Mouse (Mus musculus): ENCODE measurements at regions not wholly inside any gene's neighbourhood (a gene's known extent, or its start where the extent isn't known, plus 50 kb on each side); places are given as distances from the start of the nearest gene placed in this dataset.

DNA sequence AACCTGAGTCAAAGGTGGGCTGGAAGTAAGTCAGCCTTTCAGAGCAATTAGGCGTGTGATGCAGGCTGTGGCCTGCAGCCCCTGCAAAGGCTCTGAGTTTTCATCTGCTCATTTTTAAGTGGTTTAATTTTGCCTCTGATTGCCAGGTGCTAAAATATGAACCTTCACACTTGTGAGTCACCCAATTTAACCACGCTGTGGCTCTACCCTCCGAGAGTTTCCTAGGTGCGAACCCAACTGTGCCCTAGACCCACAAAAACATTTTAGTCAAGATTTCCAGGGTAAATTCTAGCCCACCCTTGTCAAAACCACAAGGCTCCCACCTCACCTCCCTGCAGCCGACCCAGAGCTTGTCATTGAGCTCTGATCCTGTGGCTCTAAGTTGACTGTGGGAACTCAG, 103.3 kb upstream of the Eomes start:
- 86% methylated on average over 5 of the region's 5 CpGs for WGBS
- Histone ChIP-seq H3K9ac (ENCODE audit: low read depth, low read length) (no peak overlapping the region), H3K4me1 (ENCODE audit: control insufficient read depth, insufficient read depth, low read length) (no peaks in the 10 kb centered on the region), H3K4me3 (ENCODE audit: insufficient read depth, low read depth, low read length) (no peak overlapping the region), H3K27me3 (ENCODE audit: control insufficient read depth, insufficient read depth, low read length) (no peaks in the 10 kb centered on the region), H3K36me3 (ENCODE audit: control insufficient read depth, insufficient read depth, low read length) (no peaks in the 10 kb centered on the region), H3K27ac (replicated peaks; ENCODE audit: insufficient read depth, low read depth, low read length) (no peak overlapping the region), H3K79me2 (ENCODE audit: control insufficient read depth, insufficient read depth, low read length) (no peaks in the 10 kb centered on the region)
- no peak for DNase-seq (ENCODE audit: extremely low read depth, low read depth, low spot score)
- TF ChIP-seq POLR2A (IDR thresholded peaks at IDR 0.05; ENCODE audit: extremely low read depth, insufficient read depth, low read length), result no peak
- no peak for TF ChIP-seq CTCF (IDR thresholded peaks at IDR 0.05; ENCODE audit: low read depth, low read length)

DNA sequence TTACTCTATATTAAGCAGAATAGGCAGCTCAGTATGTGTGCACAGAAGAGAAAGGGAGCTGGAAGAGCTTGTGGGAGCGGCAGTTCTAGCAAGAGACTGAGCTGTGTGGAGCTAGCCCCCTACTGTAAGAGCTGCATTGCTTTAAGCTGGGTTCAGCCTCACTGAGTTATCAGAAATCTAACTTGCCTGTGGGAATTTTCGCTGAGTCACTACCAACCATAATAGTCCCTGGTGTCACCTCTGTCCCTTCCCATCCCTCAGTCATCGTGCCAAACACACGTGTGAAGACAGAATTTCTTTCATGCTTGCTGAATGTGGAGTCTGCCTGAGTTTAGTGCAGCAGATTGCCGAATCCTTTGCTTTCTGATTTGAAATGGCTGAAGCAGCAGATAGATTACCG, 99.0 kb upstream of the Eomes start:
- Histone ChIP-seq H3K9ac (ENCODE audit: low read depth, low read length) (no peak overlapping the region), H3K36me3 (ENCODE audit: control insufficient read depth, insufficient read depth, low read length) (no peaks in the 10 kb centered on the region), H3K4me1 (ENCODE audit: control insufficient read depth, insufficient read depth, low read length) (no peaks in the 10 kb centered on the region), H3K79me2 (ENCODE audit: control insufficient read depth, insufficient read depth, low read length) (no peaks in the 10 kb centered on the region), H3K27ac (replicated peaks; ENCODE audit: insufficient read depth, low read depth, low read length) (no peak overlapping the region), H3K4me3 (ENCODE audit: insufficient read depth, low read depth, low read length) (no peak overlapping the region), H3K27me3 (ENCODE audit: control insufficient read depth, insufficient read depth, low read length) (no peaks in the 10 kb centered on the region)
- TF ChIP-seq CTCF (IDR thresholded peaks at IDR 0.05; ENCODE audit: low read depth, low read length), result no peak
- TF ChIP-seq POLR2A (IDR thresholded peaks at IDR 0.05; ENCODE audit: extremely low read depth, insufficient read depth, low read length), result no peak
- WGBS, result 25% methylated on average over 6 of the region's 6 CpGs
- no peak for DNase-seq (ENCODE audit: extremely low read depth, low read depth, low spot score)

DNA sequence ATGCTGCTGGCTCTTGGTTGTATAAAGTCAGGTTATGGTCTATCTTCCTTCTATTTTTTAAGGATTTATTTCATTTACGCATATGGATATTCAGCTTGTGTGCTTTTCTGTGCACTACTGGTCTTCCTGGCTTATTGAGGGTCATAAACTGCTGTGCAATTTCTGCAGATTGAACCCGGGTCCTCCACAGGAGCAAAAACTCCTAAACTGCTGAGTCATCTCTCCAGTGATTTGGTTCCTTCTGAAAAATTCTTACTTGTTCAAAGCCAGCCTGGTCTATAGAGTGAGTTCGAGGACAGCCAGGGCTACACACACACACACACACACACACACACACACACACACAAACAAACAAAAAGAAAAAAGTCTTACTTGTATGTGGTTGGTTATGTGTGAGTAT, 95.5 kb upstream of the Eomes start:
- H3K9ac ChIP-seq (ENCODE audit: low read depth, low read length), result no peak overlapping the region
- no peak for DNase-seq (ENCODE audit: extremely low read depth, low read depth, low spot score)
- H3K27me3 ChIP-seq (ENCODE audit: control insufficient read depth, insufficient read depth, low read length), result 0 out of 2 replicates have a peak, but pooled peaks cover 4% of the 10 kb centered on the region
- TF ChIP-seq POLR2A (IDR thresholded peaks at IDR 0.05; ENCODE audit: extremely low read depth, insufficient read depth, low read length), result no peak
- TF ChIP-seq CTCF (IDR thresholded peaks at IDR 0.05; ENCODE audit: low read depth, low read length), result no peak
- no peaks in the 10 kb centered on the region for H3K79me2 ChIP-seq (ENCODE audit: control insufficient read depth, insufficient read depth, low read length)
- no peaks in the 10 kb centered on the region for H3K36me3 ChIP-seq (ENCODE audit: control insufficient read depth, insufficient read depth, low read length)
- H3K4me1 ChIP-seq (ENCODE audit: control insufficient read depth, insufficient read depth, low read length), result no peaks in the 10 kb centered on the region
- no peak overlapping the region for H3K27ac ChIP-seq (replicated peaks; ENCODE audit: insufficient read depth, low read depth, low read length)
- no peak overlapping the region for H3K4me3 ChIP-seq (ENCODE audit: insufficient read depth, low read depth, low read length)
- 90% methylated on average over 3 of the region's 3 CpGs for WGBS

DNA sequence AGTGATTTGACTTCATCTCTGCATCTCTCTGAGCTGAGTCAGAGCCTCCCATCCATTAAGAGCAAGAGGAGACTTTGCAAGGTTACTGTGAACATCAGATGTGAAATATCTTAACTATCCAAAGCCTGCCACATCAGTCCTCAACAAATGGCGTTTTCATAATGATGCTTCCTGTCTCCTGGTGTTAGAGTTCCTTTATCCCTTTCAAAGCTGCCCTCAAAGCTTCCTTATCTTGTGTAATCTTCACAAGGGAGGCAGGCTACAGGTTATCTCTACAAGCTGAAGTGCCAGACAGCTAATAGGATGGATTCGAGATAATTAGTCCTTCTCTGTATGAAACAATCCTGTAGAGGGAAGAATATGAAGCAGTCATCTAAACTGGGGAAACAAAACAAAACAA, 93.4 kb upstream of the Eomes start:
- WGBS, result 2% methylated on average over 2 of the region's 2 CpGs

DNA sequence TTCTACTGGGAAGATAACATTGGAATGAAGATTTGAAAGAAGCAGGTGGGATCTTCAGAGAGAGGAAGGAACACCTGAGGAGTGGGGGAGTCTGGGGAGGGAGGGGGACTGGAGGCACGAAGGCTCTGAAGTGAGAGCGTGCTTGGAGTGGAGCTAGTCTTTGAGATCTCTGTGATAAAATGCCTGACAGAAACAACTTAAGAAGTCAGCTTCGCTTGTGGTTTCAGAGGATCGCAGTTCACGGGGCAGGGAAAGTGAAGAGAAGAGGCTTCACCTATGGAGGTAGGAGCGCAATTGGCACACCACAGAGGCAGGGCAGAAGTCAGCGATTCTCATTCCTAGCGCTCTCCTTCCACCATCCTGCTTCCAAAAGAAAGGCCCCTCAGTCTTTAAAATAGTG, 90.4 kb upstream of the Eomes start:
- H3K4me3 ChIP-seq (ENCODE audit: insufficient read depth, low read depth, low read length), result no peak overlapping the region
- TF ChIP-seq CTCF (IDR thresholded peaks at IDR 0.05; ENCODE audit: low read depth, low read length) (no peak), POLR2A (IDR thresholded peaks at IDR 0.05; ENCODE audit: extremely low read depth, insufficient read depth, low read length) (no peak)
- H3K27ac ChIP-seq (replicated peaks; ENCODE audit: insufficient read depth, low read depth, low read length), result no peak overlapping the region
- peaks cover 11% of the 10 kb centered on the region; the same call in 1 of the 2 replicates for H3K27me3 ChIP-seq (ENCODE audit: control insufficient read depth, insufficient read depth, low read length)
- DNase-seq (ENCODE audit: extremely low read depth, low read depth, low spot score), result no peak
- H3K9ac ChIP-seq (ENCODE audit: low read depth, low read length), result no peak overlapping the region
- WGBS, result 28% methylated on average over 8 of the region's 8 CpGs
- H3K36me3 ChIP-seq (ENCODE audit: control insufficient read depth, insufficient read depth, low read length), result no peaks in the 10 kb centered on the region
- no peaks in the 10 kb centered on the region for H3K4me1 ChIP-seq (ENCODE audit: control insufficient read depth, insufficient read depth, low read length)
- no peaks in the 10 kb centered on the region for H3K79me2 ChIP-seq (ENCODE audit: control insufficient read depth, insufficient read depth, low read length)

More for the DNA sequence above, 93.4 kb upstream of the Eomes start:
- H3K36me3 ChIP-seq (ENCODE audit: control insufficient read depth, insufficient read depth, low read length), result no peaks in the 10 kb centered on the region
- no peaks in the 10 kb centered on the region for H3K4me1 ChIP-seq (ENCODE audit: control insufficient read depth, insufficient read depth, low read length)
- no peaks in the 10 kb centered on the region for H3K79me2 ChIP-seq (ENCODE audit: control insufficient read depth, insufficient read depth, low read length)
- peaks cover 11% of the 10 kb centered on the region; the same call in 1 of the 2 replicates for H3K27me3 ChIP-seq (ENCODE audit: control insufficient read depth, insufficient read depth, low read length)
- TF ChIP-seq POLR2A (IDR thresholded peaks at IDR 0.05; ENCODE audit: extremely low read depth, insufficient read depth, low read length), result no peak
- TF ChIP-seq CTCF (IDR thresholded peaks at IDR 0.05; ENCODE audit: low read depth, low read length), result no peak
- no peak overlapping the region for H3K27ac ChIP-seq (replicated peaks; ENCODE audit: insufficient read depth, low read depth, low read length)
- no peak overlapping the region for H3K4me3 ChIP-seq (ENCODE audit: insufficient read depth, low read depth, low read length)
- no peak for DNase-seq (ENCODE audit: extremely low read depth, low read depth, low spot score)
- H3K9ac ChIP-seq (ENCODE audit: low read depth, low read length), result no peak overlapping the region

DNA sequence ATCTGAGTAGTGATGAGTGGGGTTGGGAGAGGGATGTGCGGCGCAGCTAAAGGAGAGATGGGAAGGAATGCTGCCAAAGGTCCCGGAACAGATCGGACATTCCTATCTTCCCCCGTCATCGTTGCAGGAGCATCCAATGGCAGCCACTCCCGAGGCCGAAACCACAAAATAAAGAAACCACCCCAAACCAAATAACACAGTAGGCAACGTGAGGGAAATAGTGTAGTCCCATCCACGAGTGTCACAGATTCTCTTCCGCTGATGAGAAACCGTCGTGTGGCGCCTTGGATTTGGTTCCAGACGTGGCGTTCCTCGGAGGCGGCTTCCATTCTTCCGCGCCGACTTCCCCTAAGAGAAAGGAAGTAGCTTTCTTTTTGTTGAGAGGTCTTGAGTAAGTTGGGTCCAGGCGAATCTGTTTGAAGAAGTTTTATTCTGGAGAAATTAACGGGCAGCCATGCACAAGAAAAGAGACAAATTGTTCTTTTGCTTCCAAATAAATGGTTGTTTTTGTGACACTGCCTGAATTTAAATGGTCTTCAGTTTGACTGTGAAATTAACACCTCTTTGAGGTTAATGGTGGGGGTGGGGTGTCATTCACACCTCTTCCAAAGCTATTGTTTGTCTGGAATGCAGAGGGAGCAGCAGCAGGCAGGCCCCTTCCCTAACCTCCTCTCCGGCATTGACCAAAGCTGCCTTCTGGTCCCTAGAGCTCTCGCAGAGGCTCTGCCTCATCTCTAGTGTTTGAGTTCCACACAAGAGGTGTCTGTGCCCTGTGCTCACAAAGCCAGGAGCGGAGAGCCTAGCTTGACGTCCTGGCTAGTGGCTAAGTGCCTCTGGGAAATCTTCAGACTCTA, 88.3 kb upstream of the Eomes start:
- no peaks in the 10 kb centered on the region for H3K79me2 ChIP-seq (ENCODE audit: control insufficient read depth, insufficient read depth, low read length)
- H3K27me3 ChIP-seq (ENCODE audit: control insufficient read depth, insufficient read depth, low read length), result peaks cover 11% of the 10 kb centered on the region; the same call in 1 of the 2 replicates
- WGBS, result 19% methylated on average over 27 of the region's 27 CpGs
- H3K9ac ChIP-seq (ENCODE audit: low read depth, low read length), result no peak overlapping the region
- H3K36me3 ChIP-seq (ENCODE audit: control insufficient read depth, insufficient read depth, low read length), result no peaks in the 10 kb centered on the region
- H3K4me3 ChIP-seq (ENCODE audit: insufficient read depth, low read depth, low read length), result no peak overlapping the region
- H3K4me1 ChIP-seq (ENCODE audit: control insufficient read depth, insufficient read depth, low read length), result no peaks in the 10 kb centered on the region
- H3K27ac ChIP-seq (replicated peaks; ENCODE audit: insufficient read depth, low read depth, low read length), result no peak overlapping the region
- TF ChIP-seq POLR2A (IDR thresholded peaks at IDR 0.05; ENCODE audit: extremely low read depth, insufficient read depth, low read length) (no peak), CTCF (IDR thresholded peaks at IDR 0.05; ENCODE audit: low read depth, low read length) (no peak)
- no peak for DNase-seq (ENCODE audit: extremely low read depth, low read depth, low spot score)

Measured in liver, adult 2 months (tissue).